Comparison of ENCODE assay signal across 23 mouse cellular contexts in genomic region chr4:89350938-89351451, GRCm38 (mm10). TPM values are rescaled to one million over a fixed set of nuclear protein-coding genes. Genes with fewer than 3 reads are reported as not detected.
A peak's percentile ranks its signal among the peaks of the same experiment; 100 is the strongest.
DNase-seq lines count a peak whose midpoint lies in the region; ATAC-seq and TF ChIP-seq lines count a peak whose summit lies in the region.
"Had no signal": no experiment of that assay in that cellular context is flagged by ENCODE, and none has a peak within 500 bp of the region (broad histone marks: within the 10 kb centered on the region; RNA-seq: fewer than 3 reads in every experiment).

No protein-coding gene starts in this region.

- intact Hi-C loops in left cerebral cortex, postnatal 14 days (cut with DNase I) = no loop called here

- H3K9me3 ChIP-seq in heart, embryonic 10.5 days = no peaks in the 10 kb centered on the region
- H3K9me3 ChIP-seq in forebrain, postnatal 0 days (ENCODE audit: low read length) = no peaks in the 10 kb centered on the region
- H3K9me3 ChIP-seq: embryonic facial prominence, embryonic 10.5 days; forebrain, embryonic 13.5 days; heart, embryonic 15.5 days; limb, embryonic 10.5 days; midbrain, embryonic 10.5 days had no signal

- peak; percentile 64 for DNase-seq in heart, adult 11 months
- DNase-seq in heart, embryonic 10.5 days (ENCODE audit: low spot score) = no peak
- DNase-seq in R1 (ENCODE audit: low read depth, low spot score) = peak; percentile 45
- no peak for DNase-seq in left cerebral cortex, postnatal 14 days (ENCODE audit: low spot score in 2 of 2)
- DNase-seq in right cerebral cortex, postnatal 25 days = no peak
- DNase-seq in forebrain, postnatal 0 days = no peak
- DNase-seq: cerebellum, adult 2 months; kidney, adult 8-10 months; kidney, postnatal 14 days; lung, postnatal 14 days; thymus, postnatal 36 days had no signal

- no peaks in the 10 kb centered on the region for H3K27me3 ChIP-seq in heart, embryonic 10.5 days (ENCODE audit: insufficient read depth, poor library complexity, severe bottlenecking)
- no peaks in the 10 kb centered on the region for H3K27me3 ChIP-seq in forebrain, postnatal 0 days (ENCODE audit: insufficient read depth, low read length)
- H3K27me3 ChIP-seq: forebrain, embryonic 13.5 days; heart, embryonic 15.5 days had no signal

- H3K27ac ChIP-seq in heart, embryonic 10.5 days = no peak overlapping the region
- H3K27ac ChIP-seq in forebrain, postnatal 0 days (ENCODE audit: low read depth, low read length) = no peak overlapping the region
- H3K27ac ChIP-seq: embryonic facial prominence, embryonic 10.5 days; forebrain, embryonic 13.5 days; heart, embryonic 15.5 days; limb, embryonic 10.5 days; midbrain, embryonic 10.5 days had no signal

- peak; percentile 86 for ATAC-seq in inflammation-experienced regulatory T-cells, adult 6 months
- ATAC-seq in erythroblast, adult 5-6 weeks (replicated peaks; ENCODE audit: low FRiP score, poor library complexity, severe bottlenecking) = no peak
- ATAC-seq in forebrain, postnatal 0 days = no peak
- ATAC-seq: forebrain, embryonic 13.5 days had no signal

- H3K4me1 ChIP-seq in heart, embryonic 10.5 days = peaks cover 7% of the 10 kb centered on the region; the same call in 1 of the 2 replicates
- H3K4me1 ChIP-seq in forebrain, postnatal 0 days (ENCODE audit: insufficient read depth) = no peaks in the 10 kb centered on the region
- H3K4me1 ChIP-seq: forebrain, embryonic 13.5 days; heart, embryonic 15.5 days; midbrain, embryonic 10.5 days had no signal

- H3K36me3 ChIP-seq in heart, embryonic 10.5 days = no peaks in the 10 kb centered on the region
- no peaks in the 10 kb centered on the region for H3K36me3 ChIP-seq in forebrain, postnatal 0 days (ENCODE audit: insufficient read depth)
- H3K36me3 ChIP-seq: embryonic facial prominence, embryonic 10.5 days; heart, embryonic 15.5 days; limb, embryonic 10.5 days; midbrain, embryonic 10.5 days had no signal

- 68% methylated on average over 6 of the region's 6 CpGs for WGBS in heart, embryonic 10.5 days
- 74% methylated on average over 6 of the region's 6 CpGs for WGBS in forebrain, postnatal 0 days

- TF ChIP-seq CTCF in forebrain, postnatal 0 days (IDR thresholded peaks at IDR 0.05; ENCODE audit: low read depth) = no peak

- no peak overlapping the region for H3K9ac ChIP-seq in forebrain, postnatal 0 days
- H3K9ac ChIP-seq: forebrain, embryonic 13.5 days; heart, embryonic 15.5 days had no signal

- H3K4me2 ChIP-seq in forebrain, postnatal 0 days (ENCODE audit: low read depth) = no peak overlapping the region
- H3K4me2 ChIP-seq: forebrain, embryonic 13.5 days; heart, embryonic 15.5 days had no signal

- no peak overlapping the region for H3K4me3 ChIP-seq in heart, embryonic 10.5 days
- no peak overlapping the region for H3K4me3 ChIP-seq in forebrain, postnatal 0 days (ENCODE audit: low read depth, low read length)
- H3K4me3 ChIP-seq: embryonic facial prominence, embryonic 10.5 days; erythroblast, embryonic 14.5 days; forebrain, embryonic 13.5 days; heart, embryonic 15.5 days; limb, embryonic 10.5 days; midbrain, embryonic 10.5 days had no signal

RNA-seq across cellular contexts. Expression of gene Cdkn2b, which starts 40.2 kb away (rescaled TPM):
- polyA plus RNA-seq in heart, embryonic 10.5 days (2016; fragmentation: Nextera tagmentation; extraction: Ambion mirVana) = 1.5 and 1.9 TPM in 2 replicates
- 1 to 10 TPM in 2 of 3 experiments, under 1 TPM in 1; 0.56 to 6.6 (median 1.3) TPM for polyA plus RNA-seq in inflammation-experienced regulatory T-cells, adult 6 months (2017; shearing (Covaris generic))
- 1 to 10 TPM; 2.7 to 2.8 TPM for total RNA-seq in left cerebral cortex, postnatal 14 days (2021)
- total RNA-seq in erythroblast, adult 5-6 weeks (2015; ENCODE audit: low replicate concordance) = not detected in 2 replicates
- total RNA-seq in erythroblast, adult 5-6 weeks (2017; ENCODE audit: low replicate concordance) = not detected in 2 replicates
- total RNA-seq in forebrain, postnatal 0 days (2014; rRNA removed) = 0.54 and 1.5 TPM in 2 replicates
- 2.0 and 2.3 TPM in 2 replicates for polyA plus RNA-seq in forebrain, postnatal 0 days (2015; fragmentation: Nextera tagmentation; extraction: Ambion mirVana)
- polyA plus RNA-seq: erythroblast, embryonic 14.5 days had no signal

RNA-seq across cellular contexts. Expression of gene Cdkn2a, which starts 56.5 kb away (rescaled TPM):
- not detected in 2 replicates for polyA plus RNA-seq in heart, embryonic 10.5 days (2016; fragmentation: Nextera tagmentation; extraction: Ambion mirVana)
- polyA plus RNA-seq in inflammation-experienced regulatory T-cells, adult 6 months (2017; shearing (Covaris generic)) = 1 to 10 TPM in 1 of 3 experiments, not detected in 2; 3.8 TPM
- total RNA-seq in left cerebral cortex, postnatal 14 days (2021) = under 1 TPM; 0.38 to 0.70 TPM
- not detected in 2 replicates for total RNA-seq in erythroblast, adult 5-6 weeks (2015; ENCODE audit: low replicate concordance)
- not detected in 2 replicates for total RNA-seq in erythroblast, adult 5-6 weeks (2017; ENCODE audit: low replicate concordance)
- total RNA-seq in forebrain, postnatal 0 days (2014; rRNA removed) = not detected in 2 replicates
- polyA plus RNA-seq in forebrain, postnatal 0 days (2015; fragmentation: Nextera tagmentation; extraction: Ambion mirVana) = not detected in 2 replicates
- total RNA-seq: gastrocnemius, postnatal 4 days; midbrain, postnatal 0 days had no signal
- polyA plus RNA-seq: cerebellum, adult 2 months; embryonic facial prominence, embryonic 10.5 days; forebrain, embryonic 13.5 days; heart, embryonic 15.5 days; hindbrain, embryonic 11.5 days; intestine, embryonic 14.5 days; limb, embryonic 10.5 days; midbrain, embryonic 10.5 days; midbrain, postnatal 0 days had no signal

Comparison
In these comparisons a context has a peak if more than half of its experiments do, and no peak if none do; other contexts are left out.
1. DNase-seq: peak in heart, adult 11 months (single experiment) and R1 (single experiment); none in heart, embryonic 10.5 days (single experiment), left cerebral cortex, postnatal 14 days (0 of 2), right cerebral cortex, postnatal 25 days (single experiment) and forebrain, postnatal 0 days (single experiment).